Mouse (Mus musculus) thymus, adult 18-20 months (tissue): Measurements from ENCODE around the gene Gtpbp10.

ENCODE experiments used
- DNase-seq, 2 experiments: peaks; one replicate each; pipeline ENCODE4 v3.0.0; 2022; ENCODE audit warnings: mixed read lengths in 2 of 2

Gene Gtpbp10

DNA sequence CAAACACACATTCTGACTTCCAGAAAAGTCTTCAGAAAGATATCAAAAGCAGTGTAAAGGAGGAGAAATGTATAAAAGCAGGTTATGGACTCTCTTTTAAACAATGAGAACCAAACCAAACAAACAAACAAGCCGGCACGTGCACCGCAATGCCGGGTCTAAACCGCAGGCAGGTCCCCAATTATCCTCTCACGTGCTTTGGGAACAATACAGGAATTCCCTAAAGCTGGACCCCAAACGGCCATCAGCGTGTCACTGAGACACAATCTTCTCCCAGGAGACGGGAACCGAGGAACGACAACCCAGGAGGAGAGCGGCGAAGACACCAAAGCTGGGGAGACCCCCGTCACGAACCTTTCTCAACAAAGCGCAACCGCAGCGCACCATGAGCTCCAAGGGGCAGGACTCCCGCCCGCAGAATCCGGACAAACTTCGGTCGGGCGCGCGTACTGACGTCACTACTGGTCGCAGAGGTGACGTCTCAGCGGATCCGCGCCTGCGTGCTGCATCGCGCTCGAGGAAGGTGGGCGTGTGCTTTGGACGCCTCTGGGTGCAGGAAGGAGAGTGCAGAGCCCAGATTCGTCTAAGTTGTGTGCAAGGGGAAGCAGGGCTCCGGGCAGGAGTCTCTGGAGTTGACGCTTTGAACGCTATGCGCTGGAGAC is at the start of gene Gtpbp10:
Gtpbp10 (minus strand) TSS at position 460 of the 662 bp plus-strand sequence.
- peak; percentile 73 to 81 for DNase-seq

DNA sequence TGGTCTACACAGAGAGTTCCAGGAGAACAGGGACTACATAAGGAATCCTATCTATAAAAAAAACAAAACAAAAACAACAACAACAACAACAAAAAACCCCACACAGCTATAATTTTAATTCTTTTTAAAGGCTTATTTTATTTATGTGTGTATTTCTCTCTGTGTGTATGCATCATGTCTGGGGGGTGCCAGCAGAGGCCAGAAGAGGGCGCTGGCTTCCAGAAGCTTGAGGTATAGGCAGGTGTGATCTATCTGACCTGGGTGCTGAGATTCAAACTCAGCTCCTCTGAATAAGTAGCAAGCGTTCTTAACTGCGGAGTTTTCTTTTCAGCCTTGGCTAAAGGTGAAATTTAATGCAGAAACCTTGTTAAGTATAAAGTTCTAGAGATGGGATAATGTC is 28.3 kb upstream of the Gtpbp10 start:
- DNase-seq, result no peak

DNA sequence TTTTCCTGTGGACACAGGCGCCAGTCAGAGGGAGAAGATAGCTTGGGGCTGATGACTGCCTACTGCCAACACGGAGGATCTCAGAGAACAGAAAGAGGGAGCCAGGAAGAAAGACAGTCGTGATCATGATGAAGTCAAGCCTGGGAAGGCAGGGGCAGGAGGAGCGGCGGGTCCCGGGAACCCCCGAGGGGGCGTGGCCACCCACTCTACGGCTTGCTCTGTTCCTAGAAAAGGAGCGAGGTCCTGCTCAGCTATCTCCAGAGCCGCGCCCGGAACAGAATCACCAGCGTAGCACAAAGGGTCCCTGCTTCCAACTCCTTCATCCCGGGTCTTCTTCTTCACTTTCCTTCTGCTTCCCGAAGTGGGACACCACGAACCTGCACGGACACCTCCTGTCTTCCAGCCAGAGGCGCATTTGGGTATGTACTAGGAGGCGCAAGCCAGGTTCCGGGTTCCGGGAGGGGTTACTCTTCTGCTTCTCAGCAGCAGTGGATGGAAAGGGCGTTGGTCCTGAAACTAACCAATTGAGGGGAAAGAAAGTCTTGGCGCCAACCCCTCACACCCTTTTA is 14.5 kb upstream of the Gtpbp10 start, which contains the start of gene Gm8773:
Gm8773 (plus strand) TSS at position 51 of the 569 bp plus-strand sequence.
- no peak for DNase-seq

DNA sequence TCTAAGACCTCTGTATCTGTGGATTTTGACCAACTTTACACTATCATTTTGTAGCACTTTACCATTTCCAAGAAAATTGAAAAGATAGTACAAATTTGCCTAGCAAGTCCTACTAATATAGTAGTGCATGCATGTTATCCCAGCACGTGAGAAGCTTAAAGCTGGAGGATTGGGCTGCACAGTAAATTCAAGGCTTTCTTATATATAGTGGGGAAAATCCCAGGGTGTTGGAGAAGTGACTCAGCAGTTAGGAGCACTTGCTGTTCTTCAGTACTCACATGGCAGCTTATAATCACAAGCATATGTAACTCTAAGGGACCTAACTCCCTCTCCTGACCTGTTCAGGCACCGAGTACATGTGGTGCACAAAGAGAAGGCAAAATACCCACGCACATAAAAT is 3.1 kb upstream of the Gtpbp10 start:
- DNase-seq, result no peak

DNA sequence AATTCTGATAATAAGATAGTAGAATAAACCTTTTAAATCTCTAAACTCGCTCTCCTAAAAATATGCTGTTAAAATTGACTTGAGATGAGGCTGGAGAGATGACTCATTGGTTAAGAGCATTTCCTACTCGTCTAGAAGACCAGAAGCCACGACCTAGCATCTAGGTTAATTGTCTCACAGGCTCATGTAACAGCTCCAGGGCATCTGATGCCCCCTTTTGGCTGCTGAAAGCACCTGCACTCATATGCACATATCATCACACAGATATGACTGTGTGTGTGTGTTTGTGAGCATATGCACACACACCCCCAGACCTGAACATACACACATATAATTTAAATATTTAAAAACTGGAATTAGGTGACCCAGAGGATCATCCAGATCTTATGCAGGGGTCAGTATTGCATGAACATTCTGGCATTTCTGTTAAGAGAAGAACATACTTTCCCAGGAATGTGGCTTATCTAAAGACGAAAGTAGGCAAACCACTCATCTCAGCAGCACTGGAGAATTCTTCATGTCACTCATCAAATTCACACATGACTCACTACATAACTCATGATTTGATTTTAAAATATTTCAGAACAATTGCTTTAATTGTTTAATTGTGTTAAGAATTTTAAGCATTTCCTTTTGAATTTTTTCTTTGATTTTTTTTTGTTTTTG is 1.8 kb upstream of the Gtpbp10 start:
- no peak for DNase-seq

DNA sequence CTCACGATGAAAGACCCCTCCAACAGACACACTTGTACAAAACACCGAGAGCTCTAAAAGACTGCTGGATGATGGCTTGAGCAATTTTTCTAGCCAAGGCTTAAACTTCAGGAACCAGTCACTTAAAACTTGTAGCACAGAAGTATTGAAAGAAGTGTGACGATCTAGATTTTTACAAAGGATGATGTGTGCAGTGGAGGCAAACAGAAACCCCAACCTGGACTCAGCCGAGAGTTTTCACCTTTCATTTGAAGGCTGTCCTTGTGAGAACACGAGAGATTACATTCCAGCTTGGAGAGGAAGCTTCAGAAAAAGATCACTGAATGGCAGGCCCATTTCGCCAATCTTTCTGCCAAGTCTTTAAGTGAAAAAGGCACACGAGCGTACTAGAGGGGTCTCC is 460 bp upstream of the Gtpbp10 start:
- no peak for DNase-seq

DNA sequence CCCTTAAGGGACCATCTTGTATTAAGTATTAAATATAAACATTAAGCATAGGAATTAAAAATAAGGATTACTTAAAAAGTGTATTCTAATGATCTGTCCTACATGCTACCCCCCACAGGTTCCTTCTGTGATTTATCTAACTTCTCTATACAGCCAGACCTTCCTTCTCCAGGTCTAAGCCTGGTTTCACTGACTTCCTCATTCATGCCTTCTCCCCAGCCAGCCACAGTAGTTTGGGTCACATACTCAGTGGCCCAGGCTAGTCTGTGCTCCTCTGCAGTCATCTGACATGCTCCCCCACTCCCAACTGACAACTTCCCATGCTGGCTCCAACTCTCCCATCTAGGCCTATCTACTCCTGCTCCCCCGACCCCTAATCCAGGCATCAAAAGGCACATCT is 8.2 kb downstream of the Gtpbp10 start:
- DNase-seq, result no peak

DNA sequence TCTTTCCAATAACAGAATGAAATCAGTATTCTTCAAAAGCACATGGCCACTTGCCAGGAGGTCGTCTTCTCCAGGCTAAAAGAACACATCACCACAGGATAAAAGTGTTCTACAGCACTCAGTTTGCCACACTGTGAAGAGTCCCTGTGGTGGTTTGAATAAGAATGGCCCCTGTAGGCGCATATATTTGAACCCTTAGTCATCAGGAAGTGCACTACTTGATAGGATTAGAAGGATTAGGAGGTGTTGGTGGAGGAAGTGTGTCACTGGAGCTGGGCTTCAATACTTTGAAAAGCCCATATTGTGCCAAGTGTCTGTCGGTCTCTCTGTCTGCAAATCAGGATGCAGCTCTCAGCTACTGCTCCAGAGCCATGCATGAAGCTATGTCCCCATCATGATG is 19.0 kb downstream of the Gtpbp10 start:
- DNase-seq, result no peak

DNA sequence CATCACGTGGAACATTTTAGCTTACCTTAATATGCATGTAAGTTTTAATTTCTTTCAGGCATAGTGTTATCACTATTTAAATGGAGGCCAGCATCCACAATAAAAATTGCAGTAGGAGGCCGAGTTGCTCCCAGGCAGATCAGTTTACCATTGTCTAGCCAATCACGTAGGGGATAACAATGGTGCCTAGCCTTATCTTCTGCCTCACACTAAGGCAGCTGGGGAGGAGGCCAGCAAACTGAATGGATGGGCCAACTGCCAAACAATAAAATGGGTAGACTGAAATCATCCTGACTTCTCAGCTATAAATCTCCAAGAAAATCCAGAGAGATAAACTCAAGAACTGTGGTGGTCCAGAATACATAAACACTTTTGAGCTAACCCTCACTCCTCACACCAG is 19.6 kb downstream of the Gtpbp10 start:
- DNase-seq, result no peak

DNA sequence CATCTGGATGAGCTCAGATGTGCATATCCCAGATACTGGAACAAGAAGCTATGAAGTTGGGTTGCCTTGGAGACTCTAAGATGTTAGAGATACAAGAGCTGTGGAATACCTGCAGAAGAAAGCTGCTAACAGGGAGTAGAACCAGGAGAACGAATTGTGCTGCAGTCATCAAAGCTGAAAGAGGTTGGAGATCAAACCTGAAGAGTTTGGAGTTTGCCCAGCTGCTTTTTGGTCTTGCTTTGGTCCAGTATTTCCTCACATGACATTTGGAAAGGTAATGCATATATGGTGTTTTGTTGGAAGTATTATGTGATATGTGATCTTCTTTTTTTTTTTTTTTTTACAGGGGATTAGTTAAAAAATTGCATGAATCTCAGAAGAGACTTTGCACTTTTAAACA is 23.2 kb downstream of the Gtpbp10 start:
- DNase-seq, result no peak

DNA sequence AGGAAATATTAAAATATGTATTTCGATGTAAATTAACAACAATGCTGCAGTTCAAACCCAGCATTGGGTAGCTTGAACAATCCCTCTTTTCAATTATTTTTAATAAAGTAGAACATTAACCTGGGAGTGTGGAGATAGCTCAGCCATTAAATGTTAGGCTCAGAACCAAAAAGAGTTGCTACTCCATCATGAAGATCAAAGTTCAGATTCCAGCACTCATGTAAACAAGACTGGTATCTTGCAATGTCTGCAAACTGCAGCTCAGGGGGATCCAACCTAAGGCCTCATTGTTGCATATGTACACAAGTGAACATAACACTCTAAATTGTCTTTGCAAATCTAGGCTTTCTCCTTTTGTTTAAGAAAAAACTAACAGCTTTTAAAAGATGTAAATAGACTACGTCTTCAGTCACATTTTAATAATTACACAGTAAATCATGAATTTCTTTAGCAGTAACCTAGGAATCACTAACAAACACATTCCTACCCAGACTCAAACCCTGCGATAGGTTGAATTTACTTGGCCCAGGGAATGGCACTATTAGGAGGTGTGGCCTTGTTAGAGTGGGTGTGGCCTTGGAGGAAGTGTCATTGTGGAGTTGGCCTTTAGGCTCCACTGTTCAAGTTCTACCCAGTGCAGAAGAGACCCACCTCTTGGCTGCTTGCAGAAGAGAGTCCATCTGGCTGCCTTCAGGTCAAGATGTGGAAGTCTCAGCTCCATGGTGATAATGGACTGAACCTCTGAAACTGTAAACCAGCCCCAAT is 25.5 kb downstream of the Gtpbp10 start:
- DNase-seq, result no peak

DNA sequence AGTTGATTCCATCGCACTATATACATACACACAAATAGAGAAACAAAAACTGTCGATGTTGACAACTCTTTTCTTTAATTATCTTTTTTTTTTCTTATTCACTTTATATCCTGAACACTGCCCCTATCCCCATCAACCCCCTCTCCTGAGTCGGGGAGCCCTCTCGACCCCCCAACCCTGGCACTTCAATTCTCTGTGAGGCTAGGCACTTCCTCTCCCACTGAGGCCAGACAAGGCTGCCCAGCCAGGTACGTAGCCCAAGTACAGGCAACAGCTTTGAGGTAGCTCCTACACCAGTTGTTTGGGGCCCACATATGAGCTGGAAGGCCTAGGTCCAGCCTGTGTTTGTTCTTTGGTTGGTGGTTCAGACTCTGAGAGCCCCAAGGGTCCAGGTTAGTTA is 43.9 kb downstream of the Gtpbp10 start:
- no peak for DNase-seq

DNA sequence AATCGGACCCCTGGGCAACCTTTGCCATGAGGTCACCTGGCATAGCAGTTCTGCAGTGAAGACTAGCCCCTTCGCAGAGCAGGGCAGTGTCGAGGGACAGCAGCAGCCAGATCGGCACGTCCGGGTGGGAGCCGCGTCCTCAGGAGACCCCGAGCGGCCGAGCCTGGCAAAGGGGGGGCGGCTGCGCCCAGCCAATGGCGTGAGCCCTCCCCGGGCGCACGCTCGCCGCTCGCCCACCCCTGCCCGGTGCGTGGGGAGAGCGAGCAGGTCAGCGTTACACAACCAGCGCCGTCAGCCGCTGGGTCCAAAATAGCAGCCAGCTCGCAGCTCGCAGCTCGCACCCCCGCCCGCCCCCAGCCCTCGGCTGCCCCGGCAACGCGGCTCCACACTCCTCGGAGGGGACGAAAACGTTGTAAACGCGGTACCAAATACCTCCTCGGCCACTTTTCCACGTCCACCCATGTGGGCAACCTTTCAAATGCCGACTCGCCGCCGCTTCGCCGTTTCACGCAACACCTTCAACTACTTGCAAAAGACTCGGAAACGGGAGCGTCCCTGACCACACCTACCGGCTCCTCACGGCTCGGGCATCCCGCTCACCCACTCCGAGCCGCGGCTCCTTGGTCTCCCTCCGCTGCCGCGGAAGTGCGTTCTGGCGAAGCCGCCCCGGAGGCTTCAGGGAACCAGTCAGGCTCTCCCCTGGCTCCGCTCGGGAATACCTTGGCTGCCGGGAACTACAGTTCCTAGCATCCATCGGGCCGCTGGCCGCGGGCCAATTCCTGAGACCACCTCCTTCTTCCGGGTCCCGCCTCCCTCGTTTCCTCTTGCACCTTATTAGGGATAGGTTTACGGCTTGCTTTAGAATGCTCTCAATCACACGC is 44.9 kb downstream of the Gtpbp10 start, which contains the start of gene Cldn12:
Cldn12 (minus strand) TSS at position 763 of the 881 bp plus-strand sequence.
- DNase-seq, result peak; percentile 47 to 56

DNA sequence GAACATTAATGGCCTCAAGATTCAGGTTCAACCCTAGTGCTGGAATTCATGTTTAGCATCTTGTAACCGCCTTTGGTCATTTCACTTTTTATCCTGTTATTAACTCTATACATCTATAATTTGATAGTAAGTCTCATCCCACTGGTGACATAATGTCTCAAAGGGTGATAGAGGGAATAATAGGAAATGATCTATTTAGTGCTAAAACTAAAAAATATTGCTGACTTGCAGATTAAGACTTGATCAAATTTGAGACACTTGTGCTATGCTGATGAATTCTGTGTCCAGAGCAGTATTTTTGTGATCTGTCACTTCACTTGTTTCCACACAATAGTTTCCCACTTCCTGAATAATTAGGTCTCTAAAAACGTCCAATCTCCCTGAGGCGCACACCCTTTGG is 47.9 kb downstream of the Gtpbp10 start:
- DNase-seq, result no peak

DNA sequence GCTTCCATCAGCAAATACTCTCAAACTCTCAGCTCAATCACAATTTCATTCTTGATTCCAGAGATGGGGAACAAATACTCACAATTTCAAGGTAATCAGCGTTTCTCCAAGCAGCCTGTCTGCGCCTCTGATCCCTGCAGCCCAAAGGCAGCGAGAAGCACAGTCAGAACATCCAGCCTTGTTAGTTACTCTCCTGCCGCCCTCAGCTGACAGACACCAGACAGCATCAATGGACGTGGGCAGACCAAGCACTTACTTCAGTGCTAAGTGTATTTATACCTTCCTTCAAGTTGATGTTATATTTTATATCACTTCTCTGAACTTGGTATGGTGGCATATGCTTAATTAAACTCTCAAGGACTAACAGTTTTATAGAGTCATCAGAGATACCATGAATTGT is 48.3 kb downstream of the Gtpbp10 start:
- no peak for DNase-seq

DNA sequence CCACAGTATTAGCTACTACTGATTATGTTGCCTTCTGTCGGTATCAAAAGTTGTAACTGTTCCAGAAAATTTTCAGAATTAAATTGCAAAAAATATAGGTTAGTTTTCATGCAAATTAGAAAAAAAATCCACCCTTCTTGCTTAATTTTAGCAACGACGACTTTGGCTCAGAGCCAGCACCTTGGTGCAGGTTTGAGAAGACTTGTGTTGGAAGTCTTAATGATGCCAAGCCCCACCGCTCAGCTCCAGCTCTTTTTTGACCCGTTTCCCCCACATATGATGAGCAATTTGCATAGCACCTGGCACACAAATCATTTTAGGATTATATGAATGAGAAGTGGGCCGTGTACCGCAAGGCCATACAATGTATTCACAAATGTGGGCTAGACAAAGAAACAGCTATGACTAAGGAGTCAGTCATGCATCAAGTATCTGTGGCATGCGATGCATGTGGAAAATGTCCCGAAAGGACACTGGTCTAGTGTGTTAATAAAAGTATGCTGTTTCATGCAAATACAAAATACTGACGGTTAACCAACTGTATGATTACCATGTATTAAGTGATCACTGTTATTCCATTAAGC is 48.9 kb downstream of the Gtpbp10 start:
- no peak for DNase-seq

DNA sequence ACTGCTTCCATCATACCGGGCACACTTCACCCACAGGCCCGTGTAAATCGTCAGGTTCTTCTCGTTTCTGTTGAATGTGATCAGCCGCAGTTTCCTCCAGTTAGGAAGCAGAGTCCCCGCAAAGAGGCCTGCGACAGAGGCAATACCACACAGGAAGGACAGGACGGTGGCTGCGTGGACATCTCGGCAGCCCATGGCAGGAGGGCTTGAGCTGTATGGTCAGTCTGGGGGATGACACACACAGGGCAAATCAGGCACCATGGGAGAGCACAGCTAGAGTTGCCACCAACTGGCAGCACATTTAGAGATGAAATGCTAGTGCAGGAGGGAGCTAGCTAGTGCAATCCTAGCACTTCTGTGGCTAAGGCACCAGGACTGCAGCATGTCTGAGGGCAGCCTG is 51.1 kb downstream of the Gtpbp10 start:
- no peak for DNase-seq

DNA sequence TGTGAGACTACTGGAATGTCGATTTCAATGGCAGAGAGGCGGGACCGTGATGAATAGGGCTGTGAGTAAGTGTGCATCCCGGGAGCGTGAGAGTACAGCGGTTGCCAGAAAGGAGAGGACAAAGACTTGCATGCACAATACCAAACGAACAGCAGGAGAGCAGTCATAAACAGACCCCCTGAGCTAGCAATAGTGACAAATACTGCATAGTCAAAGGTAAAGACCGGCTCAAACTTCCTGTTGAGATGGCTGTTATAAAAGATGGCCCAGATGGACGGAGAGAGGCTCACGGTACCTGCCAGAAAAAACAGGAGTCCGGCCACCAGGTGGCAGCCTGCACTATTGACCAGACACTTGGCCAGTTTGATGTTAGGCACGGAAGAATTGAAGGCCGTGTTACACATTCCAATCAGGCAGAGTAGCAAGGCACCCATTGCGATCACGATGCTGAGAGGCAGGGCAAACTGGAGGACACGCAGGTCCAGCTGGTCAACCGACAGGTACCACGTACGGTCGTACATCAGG is 51.6 kb downstream of the Gtpbp10 start:
- no peak for DNase-seq

DNA sequence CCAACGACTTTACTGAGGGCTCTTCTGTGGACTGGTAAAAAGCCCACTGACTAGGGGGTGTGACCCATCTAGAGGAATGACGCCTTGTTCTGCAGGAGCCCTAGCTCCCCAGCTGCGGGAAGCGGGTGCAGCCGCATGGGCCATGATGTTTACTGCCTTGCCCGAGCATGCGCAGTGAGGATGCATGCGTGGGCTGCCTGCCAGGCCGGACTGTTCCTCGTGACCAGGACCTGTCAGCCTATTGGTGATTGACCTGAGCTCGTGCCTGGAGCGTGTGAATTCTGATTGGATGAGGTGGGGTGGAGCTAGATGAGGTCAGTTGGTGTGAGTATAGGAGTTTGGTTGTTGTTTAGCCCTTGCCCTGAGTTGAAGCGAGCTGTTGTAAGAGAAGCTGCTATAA is 54.9 kb downstream of the Gtpbp10 start:
- no peak for DNase-seq

DNA sequence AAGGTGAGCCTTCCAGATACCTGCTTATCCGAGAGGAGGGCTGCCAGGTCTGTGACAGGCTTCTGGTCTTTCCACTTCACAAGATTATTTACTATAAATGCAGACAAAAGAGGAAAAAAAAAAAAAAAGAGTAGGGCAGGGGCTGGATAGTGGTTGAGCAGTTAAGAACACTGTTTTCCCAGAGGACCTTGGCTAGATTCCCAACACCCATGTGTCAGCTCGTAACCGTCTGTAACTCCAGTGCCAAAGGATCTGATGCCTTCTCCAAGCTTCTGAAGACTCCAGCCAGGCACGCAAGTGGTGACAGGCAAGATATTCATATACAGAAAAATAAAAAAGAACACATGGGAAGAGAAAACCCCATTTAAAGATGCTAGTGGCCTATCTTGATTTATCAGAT is 56.0 kb downstream of the Gtpbp10 start:
- DNase-seq, result no peak

DNA sequence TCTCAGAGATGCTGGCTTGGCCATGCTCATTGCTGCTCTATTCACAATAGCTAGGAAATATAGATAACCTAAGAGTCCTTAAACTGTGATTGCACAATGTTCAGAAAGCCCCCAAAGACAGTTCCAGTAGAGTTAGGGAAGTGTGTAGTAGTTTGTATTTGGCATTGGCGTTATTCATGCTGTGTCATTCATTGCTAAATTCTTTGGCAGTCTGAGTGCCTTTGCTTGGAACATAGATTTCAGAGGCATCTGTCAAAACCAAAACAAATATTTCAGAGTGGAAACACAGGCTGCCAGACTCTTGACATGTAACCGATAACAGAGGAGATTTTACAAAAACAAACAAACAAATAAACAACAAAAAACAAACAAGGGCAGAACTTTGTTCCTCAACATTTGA is 57.8 kb downstream of the Gtpbp10 start:
- DNase-seq, result no peak

DNA sequence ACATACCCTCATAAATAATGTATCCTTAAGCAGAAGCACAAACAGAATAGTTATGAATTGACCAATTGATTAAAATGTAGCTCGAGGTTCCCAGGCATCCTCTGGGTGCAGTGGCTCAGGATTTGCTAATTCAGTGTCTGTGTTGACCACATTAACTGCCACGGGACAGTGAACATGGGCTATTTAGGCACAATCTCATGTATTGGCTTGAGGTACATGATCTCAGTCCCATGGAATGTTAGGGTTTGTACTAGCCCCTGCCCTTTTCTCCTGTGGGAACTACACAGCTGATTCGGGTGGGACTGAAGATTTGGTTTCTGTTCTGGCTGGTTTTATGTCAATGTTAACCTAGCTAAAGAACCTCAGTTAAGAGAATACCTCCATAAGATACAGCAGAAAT is 62.9 kb downstream of the Gtpbp10 start:
- DNase-seq, result no peak
